Mouse (Mus musculus): ENCODE results near the gene Awat1.
A peak's percentile ranks its signal among the peaks of the same experiment; 100 is the strongest.

The Awat1 gene

GRCm38 (mm10) chrX:100571951-100572350, at the start of gene Awat1:
Gene Awat1, plus strand, starts transcription at chrX:100572251.
- ATAC-seq (ENCODE audit: insufficient number of reproducible peaks, low FRiP score, low TSS enrichment), result no peak

GRCm38 (mm10) chrX:100524471-100524870, 47.6 kb upstream of the Awat1 start, which contains the start of gene Dgat2l6:
Gene Dgat2l6, plus strand, starts transcription at chrX:100524838.
- ATAC-seq (ENCODE audit: insufficient number of reproducible peaks, low FRiP score, low TSS enrichment), result no peak

GRCm38 (mm10) chrX:100556026-100556425, 16.0 kb upstream of the Awat1 start:
- no peak for ATAC-seq (ENCODE audit: insufficient number of reproducible peaks, low FRiP score, low TSS enrichment)

DNA sequence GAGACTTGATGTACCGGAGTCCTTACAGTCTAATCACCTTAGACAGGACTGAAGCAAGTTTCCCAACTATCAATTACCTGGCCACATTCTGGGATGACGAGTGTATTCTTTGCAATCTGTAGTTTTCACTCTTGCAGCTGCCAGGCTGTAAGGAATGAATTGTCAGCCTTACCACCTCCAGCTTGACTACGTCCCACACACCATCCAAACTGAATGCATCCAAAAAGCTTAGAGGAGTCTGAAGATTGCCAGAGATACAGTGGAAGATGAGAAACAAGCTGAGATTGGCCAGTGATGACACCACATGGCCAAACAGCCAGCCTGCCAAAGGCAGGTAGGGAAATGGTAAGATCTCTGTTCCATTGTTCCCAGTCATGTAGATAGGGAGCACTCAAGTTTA, 6.4 kb upstream of the Awat1 start:
- no peak for ATAC-seq (ENCODE audit: insufficient number of reproducible peaks, low FRiP score, low TSS enrichment)

- ATAC-seq (ENCODE audit: insufficient number of reproducible peaks, low FRiP score, low TSS enrichment), result no peak
These were observed 22.7 kb downstream of the Awat1 start, which contains the start of gene P2ry4 for GRCm38 (mm10) chrX:100594791-100595190. Gene P2ry4, minus strand, starts transcription at chrX:100594869.

DNA sequence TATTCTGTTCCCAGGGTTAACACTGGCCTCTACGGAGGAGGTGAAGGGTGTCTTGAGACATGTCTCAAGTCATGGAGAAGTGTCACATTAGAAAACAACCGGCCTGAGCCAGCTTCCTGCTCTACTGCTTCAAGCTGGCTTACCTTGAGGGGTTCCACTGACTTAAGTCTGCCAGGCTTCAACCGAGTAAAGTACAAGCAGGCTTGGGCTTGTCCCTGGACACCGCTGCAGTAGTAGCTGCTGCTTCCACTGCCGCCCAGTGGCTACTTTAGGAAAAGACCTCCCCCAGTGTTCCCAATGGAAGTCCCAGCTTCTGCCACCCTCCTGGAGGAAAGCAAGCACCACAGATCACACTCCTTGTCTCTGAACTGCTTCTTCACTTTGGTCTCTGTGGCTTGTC, 25.4 kb downstream of the Awat1 start:
- no peak for ATAC-seq (ENCODE audit: insufficient number of reproducible peaks, low FRiP score, low TSS enrichment)

- ATAC-seq (ENCODE audit: insufficient number of reproducible peaks, low FRiP score, low TSS enrichment), result no peak
These were observed 27.7 kb downstream of the Awat1 start for GRCm38 (mm10) chrX:100599755-100600154.

- ATAC-seq (ENCODE audit: insufficient number of reproducible peaks, low FRiP score, low TSS enrichment), result no peak
These were observed 33.3 kb downstream of the Awat1 start, which contains the start of gene Arr3 for GRCm38 (mm10) chrX:100605314-100605713. Gene Arr3, plus strand, starts transcription at chrX:100605497.

- no peak for ATAC-seq (ENCODE audit: insufficient number of reproducible peaks, low FRiP score, low TSS enrichment)
These were observed 46.4 kb downstream of the Awat1 start for GRCm38 (mm10) chrX:100618488-100618887.

GRCm38 (mm10) chrX:100621366-100621765, 49.3 kb downstream of the Awat1 start:
- ATAC-seq (ENCODE audit: insufficient number of reproducible peaks, low FRiP score, low TSS enrichment), result no peak

GRCm38 (mm10) chrX:100624242-100624641, 52.2 kb downstream of the Awat1 start:
- ATAC-seq (ENCODE audit: insufficient number of reproducible peaks, low FRiP score, low TSS enrichment), result no peak

DNA sequence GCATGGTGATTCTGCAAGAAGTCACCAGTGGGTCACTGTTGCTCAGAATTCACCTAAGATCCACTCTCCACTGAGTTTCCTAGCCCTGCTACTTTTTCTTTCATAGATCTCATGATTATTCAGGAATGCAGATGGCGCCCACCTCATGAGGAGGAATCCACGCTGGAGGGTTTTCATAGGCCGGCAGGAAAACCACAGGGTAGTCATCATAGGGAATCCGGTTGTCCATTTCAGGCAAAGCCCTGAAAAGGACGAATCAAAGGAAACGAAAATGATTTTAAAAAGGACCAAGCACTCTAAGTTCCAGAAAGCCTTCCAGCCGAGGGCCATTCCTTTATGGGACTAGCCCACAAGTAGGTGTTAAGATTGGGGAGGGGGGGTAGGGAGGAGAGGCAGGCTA, 53.1 kb downstream of the Awat1 start:
- ATAC-seq (ENCODE audit: insufficient number of reproducible peaks, low FRiP score, low TSS enrichment), result no peak

GRCm38 (mm10) chrX:100625546-100625801, 53.4 kb downstream of the Awat1 start, which contains the start of gene Kif4:
Gene Kif4, plus strand, starts transcription at chrX:100625737.
- no peak for ATAC-seq (ENCODE audit: insufficient number of reproducible peaks, low FRiP score, low TSS enrichment)

DNA sequence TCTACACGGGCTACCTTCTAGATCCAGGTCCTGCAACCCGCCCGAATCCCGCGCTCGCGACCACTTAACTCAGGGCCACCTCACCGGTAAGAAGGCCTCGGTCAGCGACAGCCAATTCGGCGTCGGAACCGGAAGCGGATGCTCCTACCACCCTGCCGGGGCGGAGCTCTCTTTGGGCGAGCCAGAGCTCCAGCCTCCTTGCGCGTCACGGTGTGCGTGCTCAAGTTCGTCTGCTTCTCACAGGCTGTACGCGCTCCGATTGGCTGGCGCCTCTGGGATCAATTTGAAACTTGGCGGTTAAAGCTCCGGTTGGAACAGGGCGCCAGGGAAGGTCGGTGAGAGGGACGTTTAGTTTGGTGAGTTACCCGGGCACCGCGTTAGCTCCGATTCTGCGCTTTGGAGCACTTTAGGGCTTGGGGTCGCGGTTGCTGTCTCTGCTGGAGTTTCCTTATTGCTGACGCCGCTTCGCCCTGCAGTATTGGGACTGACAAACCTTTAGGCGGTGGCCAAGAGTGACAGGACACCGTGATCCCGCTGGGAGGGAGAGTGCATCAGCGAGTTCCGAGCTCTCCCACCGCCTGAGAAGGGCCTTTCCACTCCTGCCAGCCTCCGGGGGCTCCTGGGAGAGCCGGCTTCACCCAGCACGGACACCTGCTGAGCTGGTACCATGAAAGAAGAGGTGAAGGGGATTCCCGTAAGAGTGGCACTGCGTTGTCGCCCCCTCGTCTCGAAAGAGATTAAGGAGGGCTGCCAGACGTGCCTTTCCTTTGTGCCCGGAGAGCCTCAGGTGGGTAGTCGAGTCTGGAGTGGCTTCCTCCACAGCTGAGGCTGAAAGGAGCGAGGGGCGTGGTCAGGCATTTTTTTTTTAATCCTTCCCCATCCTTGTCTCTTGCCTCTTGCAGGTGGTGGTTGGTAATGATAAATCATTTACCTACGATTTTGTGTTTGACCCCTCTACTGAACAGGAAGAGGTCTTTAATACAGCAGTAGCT, 54.0 kb downstream of the Awat1 start, which contains the start of gene Pdzd11:
Gene Pdzd11 (minus strand): TSS at position 767 of the 992 bp plus-strand sequence.
- ATAC-seq (ENCODE audit: insufficient number of reproducible peaks, low FRiP score, low TSS enrichment), result peak; percentile 100
